24 mouse cellular contexts compared by ENCODE assay signal in the genomic region with DNA sequence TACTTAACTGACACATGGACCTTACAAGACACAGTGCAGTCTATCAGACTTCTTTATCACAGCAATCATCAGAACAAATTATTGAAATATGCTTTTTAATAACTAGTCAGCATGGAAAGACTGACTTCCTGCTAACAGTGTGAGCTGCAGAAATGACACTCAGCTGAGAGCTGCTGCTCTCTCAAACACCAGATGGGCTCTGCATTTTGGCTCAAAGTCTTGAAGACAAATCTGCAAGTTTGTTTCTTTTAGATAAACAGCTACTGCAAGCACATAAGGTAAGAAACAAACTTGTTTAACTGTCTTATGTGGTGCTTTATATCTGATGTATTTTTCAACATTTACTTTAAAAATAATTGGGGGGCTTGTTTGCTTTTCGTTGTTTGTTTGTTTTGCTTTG.
DNase-seq lines count a peak whose midpoint lies in the region; ATAC-seq and TF ChIP-seq lines count a peak whose summit lies in the region.
"Had no signal": no experiment of that assay in that cellular context is flagged by ENCODE, and none has a peak within 500 bp of the region (broad histone marks: within the 10 kb centered on the region; RNA-seq: fewer than 3 reads in every experiment).

No protein-coding gene starts in this region.

- no peaks in the 10 kb centered on the region for H3K4me1 ChIP-seq in forebrain, embryonic 16.5 days (replicated peaks; ENCODE audit: control insufficient read depth, insufficient read depth, low read length)
- H3K4me1 ChIP-seq in forebrain, embryonic 15.5 days = no peaks in the 10 kb centered on the region
- H3K4me1 ChIP-seq: heart, embryonic 12.5 days; heart, embryonic 15.5 days; hindbrain, embryonic 10.5 days; hindbrain, embryonic 13.5 days had no signal

- ATAC-seq in forebrain, embryonic 16.5 days = peak; percentile 50; the same call in 1 of the 2 replicates
- no peak for ATAC-seq in forebrain, embryonic 15.5 days (replicated peaks)
- no peak for ATAC-seq in inflammation-experienced regulatory T-cells, adult 6 months
- ATAC-seq: activated CD4-positive, CD25-positive, alpha-beta regulatory T cell, adult 4 months; hindbrain, embryonic 16.5 days; intestine, embryonic 16.5 days had no signal

- H3K9ac ChIP-seq in forebrain, embryonic 16.5 days (replicated peaks; ENCODE audit: low read depth, low read length) = no peak overlapping the region
- H3K9ac ChIP-seq in forebrain, embryonic 15.5 days (replicated peaks) = no peak overlapping the region
- H3K9ac ChIP-seq: heart, embryonic 12.5 days; heart, embryonic 15.5 days; hindbrain, embryonic 13.5 days had no signal

- TF ChIP-seq POLR2A in brain, embryonic 14.5 days (IDR thresholded peaks at IDR 0.05; ENCODE audit: borderline replicate concordance, extremely low read depth, insufficient read depth, insufficient read length, poor library complexity, severe bottlenecking) = no peak

- no peak overlapping the region for H3K27ac ChIP-seq in forebrain, embryonic 16.5 days (ENCODE audit: low read length)
- no peak overlapping the region for H3K27ac ChIP-seq in forebrain, embryonic 15.5 days (replicated peaks)
- H3K27ac ChIP-seq in layer of hippocampus, adult 2 months = no peak overlapping the region
- H3K27ac ChIP-seq: heart, embryonic 15.5 days; hindbrain, embryonic 10.5 days; hindbrain, embryonic 13.5 days had no signal

- no peak overlapping the region for H3K4me3 ChIP-seq in forebrain, embryonic 16.5 days (replicated peaks; ENCODE audit: low read length)
- no peak overlapping the region for H3K4me3 ChIP-seq in forebrain, embryonic 15.5 days
- no peak overlapping the region for H3K4me3 ChIP-seq in layer of hippocampus, adult 2 months
- H3K4me3 ChIP-seq: heart, embryonic 12.5 days; heart, embryonic 15.5 days; hindbrain, embryonic 10.5 days; hindbrain, embryonic 13.5 days had no signal

- no peaks in the 10 kb centered on the region for H3K27me3 ChIP-seq in forebrain, embryonic 16.5 days (replicated peaks; ENCODE audit: control insufficient read depth, insufficient read depth, low read length)
- H3K27me3 ChIP-seq in forebrain, embryonic 15.5 days = no peaks in the 10 kb centered on the region
- H3K27me3 ChIP-seq: heart, embryonic 12.5 days; heart, embryonic 15.5 days; hindbrain, embryonic 13.5 days had no signal

- peak; percentile 3 to 28 for DNase-seq in layer of hippocampus, adult 2 months (ENCODE audit: low spot score in 2 of 2)
- no peak for DNase-seq in layer of hippocampus, adult 11-12 months (ENCODE audit: low spot score)
- peak; percentile 33 for DNase-seq in brain, adult 2 months (ENCODE audit: low read depth, low spot score)
- DNase-seq in brain, embryonic 14.5 days (ENCODE audit: low read depth) = peak; percentile 60
- DNase-seq: adrenal gland, adult 8-10 months; adrenal gland, postnatal 25 days; cerebellum, adult 11-12 months; cerebellum, adult 9-10 months; cerebellum, postnatal 14 days; gastrocnemius, postnatal 25 days; heart, adult 18-20 months; heart, postnatal 10 days; heart, postnatal 36 days; kidney, adult 18-20 months had no signal

- 82% methylated on average over 1 of the region's 1 CpGs for WGBS in forebrain, embryonic 16.5 days
- WGBS in forebrain, embryonic 15.5 days = 61% methylated on average over 1 of the region's 1 CpGs

- H3K4me2 ChIP-seq in forebrain, embryonic 16.5 days (ENCODE audit: low read length) = no peak overlapping the region
- H3K4me2 ChIP-seq in forebrain, embryonic 15.5 days (replicated peaks) = no peak overlapping the region
- H3K4me2 ChIP-seq: heart, embryonic 12.5 days; heart, embryonic 15.5 days; hindbrain, embryonic 13.5 days had no signal

- no peaks in the 10 kb centered on the region for H3K9me3 ChIP-seq in forebrain, embryonic 16.5 days (ENCODE audit: control insufficient read depth, low read length)
- H3K9me3 ChIP-seq in forebrain, embryonic 15.5 days = no peaks in the 10 kb centered on the region
- H3K9me3 ChIP-seq: heart, embryonic 12.5 days; heart, embryonic 15.5 days; hindbrain, embryonic 10.5 days; hindbrain, embryonic 13.5 days had no signal

- no peaks in the 10 kb centered on the region for H3K36me3 ChIP-seq in forebrain, embryonic 16.5 days (ENCODE audit: control insufficient read depth, insufficient read depth)
- no peaks in the 10 kb centered on the region for H3K36me3 ChIP-seq in forebrain, embryonic 15.5 days
- H3K36me3 ChIP-seq: heart, embryonic 12.5 days; heart, embryonic 15.5 days; hindbrain, embryonic 10.5 days; hindbrain, embryonic 13.5 days had no signal

- TF ChIP-seq CTCF in layer of hippocampus, adult 2 months (conservative IDR thresholded peaks at IDR 0.05) = no peak
- TF ChIP-seq CTCF in brain, embryonic 14.5 days (IDR thresholded peaks at IDR 0.05; ENCODE audit: borderline replicate concordance, extremely low read depth, insufficient read depth, insufficient read length) = no peak
